Mouse (Mus musculus) adrenal gland, postnatal 10 days (tissue): Measurements from ENCODE around the gene Tuba8. TPM values are rescaled to one million over a fixed set of nuclear protein-coding genes. Genes with fewer than 3 reads are reported as not detected.

Experiments used
- DNase-seq: peaks from one replicate; pipeline ENCODE4 v3.0.0; 2021; ENCODE audit warnings: mixed read lengths
- total RNA-seq, 2 experiments: library from RNA; stranded (reverse); gene quantifications; 2 replicates each; pipeline ENCODE4 v1.2.3; 2021

Tuba8 gene
- total RNA-seq, 2 experiments from 2014 or later = 11.3 to 19.1 TPM

- DNase-seq = no peak
These were observed 16.2 kb downstream of the Tuba8 start for GRCm38 (mm10) chr6:121226744-121227143.

- no peak for DNase-seq
These were observed 17.9 kb downstream of the Tuba8 start for GRCm38 (mm10) chr6:121228421-121228820.

- no peak for DNase-seq
These were observed 22.2 kb downstream of the Tuba8 start for GRCm38 (mm10) chr6:121232652-121233051.

- DNase-seq = no peak
These were observed 25.9 kb downstream of the Tuba8 start for GRCm38 (mm10) chr6:121236386-121236785.

- no peak for DNase-seq
These were observed 27.7 kb downstream of the Tuba8 start for GRCm38 (mm10) chr6:121238209-121238608.

- DNase-seq = no peak
These were observed 31.3 kb downstream of the Tuba8 start for GRCm38 (mm10) chr6:121241780-121242179.

GRCm38 (mm10) chr6:121243161-121243560, 32.7 kb downstream of the Tuba8 start:
- DNase-seq = no peak

GRCm38 (mm10) chr6:121245127-121246036, 34.9 kb downstream of the Tuba8 start, which contains the start of gene Usp18:
Gene Usp18 (plus strand): TSS chr6:121245906.
- peak; percentile 97 for DNase-seq

- DNase-seq = no peak
These were observed 35.5 kb downstream of the Tuba8 start for GRCm38 (mm10) chr6:121246037-121246361.

- no peak for DNase-seq
These were observed 39.9 kb downstream of the Tuba8 start for GRCm38 (mm10) chr6:121250406-121250805.

GRCm38 (mm10) chr6:121251256-121251655, 40.8 kb downstream of the Tuba8 start:
- no peak for DNase-seq

GRCm38 (mm10) chr6:121260548-121260947, 50.1 kb downstream of the Tuba8 start:
- peak; percentile 85 for DNase-seq

- DNase-seq = no peak
These were observed 50.7 kb downstream of the Tuba8 start for GRCm38 (mm10) chr6:121261233-121261632.

GRCm38 (mm10) chr6:121262004-121262403, 51.5 kb downstream of the Tuba8 start:
- DNase-seq = no peak

GRCm38 (mm10) chr6:121262496-121262895, 52.0 kb downstream of the Tuba8 start:
- DNase-seq = no peak

- DNase-seq = no peak
These were observed 59.7 kb downstream of the Tuba8 start for GRCm38 (mm10) chr6:121270156-121270555.

- no peak for DNase-seq
These were observed 61.2 kb downstream of the Tuba8 start for GRCm38 (mm10) chr6:121271707-121272074.

GRCm38 (mm10) chr6:121272075-121272800, 61.7 kb downstream of the Tuba8 start:
- peak; percentile 88 for DNase-seq

- peak; percentile 45 for DNase-seq
These were observed 63.9 kb downstream of the Tuba8 start for GRCm38 (mm10) chr6:121274356-121274755.
